Mouse (Mus musculus): ENCODE data around the gene Ttc5. TPM values are rescaled to one million over a fixed set of nuclear protein-coding genes. Genes with fewer than 3 reads are reported as not detected.

Gene Ttc5
- polyA plus RNA-seq, 1 experiment from 2014 or later: 95.2 TPM

GRCm38 (mm10) chr14:50802441-50802840, 17.1 kb upstream of the Ttc5 start:
- Histone ChIP-seq H3K36me3 (no peaks in the 10 kb centered on the region), H3K4me1 (no peaks in the 10 kb centered on the region), H3K4me3 (no peak overlapping the region), H3K4me2 (replicated peaks) (no peak overlapping the region), H3K9ac (no peak overlapping the region), H3K9me3 (no peaks in the 10 kb centered on the region), H3K27ac (no peak overlapping the region), H3K27me3 (no peaks in the 10 kb centered on the region)
- WGBS: 83% methylated on average over 6 of the region's 6 CpGs
- ATAC-seq (ENCODE audit: insufficient number of reproducible peaks, insufficient read depth, low FRiP score, low TSS enrichment): no peak

- no peak overlapping the region for H3K4me3 ChIP-seq
- H3K4me2 ChIP-seq (replicated peaks): no peak overlapping the region
- H3K9ac ChIP-seq: no peak overlapping the region
- no peaks in the 10 kb centered on the region for H3K36me3 ChIP-seq
- H3K9me3 ChIP-seq: no peaks in the 10 kb centered on the region
- no peak overlapping the region for H3K27ac ChIP-seq
- H3K4me1 ChIP-seq: no peaks in the 10 kb centered on the region
- no peak for ATAC-seq (ENCODE audit: insufficient number of reproducible peaks, insufficient read depth, low FRiP score, low TSS enrichment)
- 4% methylated on average over 3 of the region's 3 CpGs for WGBS
- H3K27me3 ChIP-seq: no peaks in the 10 kb centered on the region
Observed at GRCm38 (mm10) chr14:50799502-50800259, 14.4 kb upstream of the Ttc5 start.

- no peak overlapping the region for H3K4me3 ChIP-seq
- WGBS: 50% methylated on average over 2 of the region's 2 CpGs
- H3K9me3 ChIP-seq: no peaks in the 10 kb centered on the region
- no peaks in the 10 kb centered on the region for H3K36me3 ChIP-seq
- no peaks in the 10 kb centered on the region for H3K4me1 ChIP-seq
- no peaks in the 10 kb centered on the region for H3K27me3 ChIP-seq
- no peak overlapping the region for H3K4me2 ChIP-seq (replicated peaks)
- no peak overlapping the region for H3K9ac ChIP-seq
- no peak overlapping the region for H3K27ac ChIP-seq
- ATAC-seq (ENCODE audit: insufficient number of reproducible peaks, insufficient read depth, low FRiP score, low TSS enrichment): no peak
Observed at GRCm38 (mm10) chr14:50798512-50798911, 13.2 kb upstream of the Ttc5 start.

DNA sequence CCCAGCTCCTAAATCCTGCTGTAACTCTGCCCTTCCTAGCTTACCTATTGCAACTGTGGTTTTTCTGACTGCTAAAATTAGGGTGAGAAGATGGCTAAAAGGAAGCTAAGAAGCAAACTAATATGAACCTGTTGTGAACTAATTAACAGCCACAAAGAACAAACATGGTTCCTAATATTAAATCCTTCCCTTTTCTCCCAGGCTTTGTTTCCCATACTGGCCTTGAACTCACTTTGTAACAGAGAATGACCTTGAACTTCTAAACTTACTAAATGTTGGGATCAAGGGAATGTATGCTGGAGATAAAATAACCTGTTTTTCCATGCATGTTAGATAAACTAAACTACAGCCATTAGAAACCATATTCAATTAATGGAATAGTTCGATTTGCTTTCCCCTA, 11.1 kb upstream of the Ttc5 start:
- H3K4me1 ChIP-seq: no peaks in the 10 kb centered on the region
- H3K27me3 ChIP-seq: no peaks in the 10 kb centered on the region
- H3K27ac ChIP-seq: no peak overlapping the region
- no peak overlapping the region for H3K9ac ChIP-seq
- no peaks in the 10 kb centered on the region for H3K9me3 ChIP-seq
- no peaks in the 10 kb centered on the region for H3K36me3 ChIP-seq
- ATAC-seq (ENCODE audit: insufficient number of reproducible peaks, insufficient read depth, low FRiP score, low TSS enrichment): no peak
- H3K4me2 ChIP-seq (replicated peaks): no peak overlapping the region
- 86% methylated on average over 1 of the region's 1 CpGs for WGBS
- H3K4me3 ChIP-seq: no peak overlapping the region

GRCm38 (mm10) chr14:50795965-50796364, 10.6 kb upstream of the Ttc5 start:
- Histone ChIP-seq H3K4me3 (no peak overlapping the region), H3K27ac (no peak overlapping the region), H3K36me3 (no peaks in the 10 kb centered on the region), H3K27me3 (no peaks in the 10 kb centered on the region), H3K9ac (no peak overlapping the region), H3K4me2 (replicated peaks) (no peak overlapping the region), H3K9me3 (no peaks in the 10 kb centered on the region), H3K4me1 (no peaks in the 10 kb centered on the region)
- WGBS: 83% methylated on average over 4 of the region's 4 CpGs
- ATAC-seq (ENCODE audit: insufficient number of reproducible peaks, insufficient read depth, low FRiP score, low TSS enrichment): no peak

DNA sequence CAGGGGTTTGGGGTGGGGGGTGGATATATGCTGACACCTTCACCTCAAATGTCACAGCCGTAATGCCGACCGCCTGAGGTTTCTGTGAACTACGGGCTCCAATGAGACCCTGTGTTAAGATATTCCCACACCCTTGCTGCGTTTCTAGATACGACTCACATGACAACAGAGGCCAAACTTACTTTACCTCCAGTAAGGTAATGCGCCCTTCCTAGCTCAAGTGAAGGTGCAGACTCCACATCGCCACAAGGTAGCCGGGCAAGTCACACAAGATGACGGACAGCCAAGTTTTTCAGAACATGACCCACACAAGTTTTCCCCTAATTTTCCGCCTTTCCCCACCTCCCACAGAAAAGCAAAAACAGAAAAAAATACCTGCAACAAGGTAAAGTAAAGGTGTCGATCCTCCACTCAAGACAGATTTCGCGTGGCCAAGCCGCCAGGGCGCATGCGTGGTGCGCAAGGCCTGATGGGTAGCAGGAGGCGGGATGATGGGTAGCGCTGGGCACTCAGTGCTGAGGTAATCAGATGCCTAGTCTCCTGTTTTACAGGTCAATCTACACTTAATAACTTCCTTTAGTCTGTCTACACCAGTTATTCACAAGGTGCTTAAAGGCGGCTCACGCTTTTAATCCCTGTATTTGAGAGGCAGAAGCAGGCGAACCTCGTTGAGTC, 10.1 kb upstream of the Ttc5 start:
- Histone ChIP-seq H3K4me2 (replicated peaks) (no peak overlapping the region), H3K9me3 (no peaks in the 10 kb centered on the region)
- 89% methylated on average over 24 of the region's 24 CpGs for WGBS

DNA sequence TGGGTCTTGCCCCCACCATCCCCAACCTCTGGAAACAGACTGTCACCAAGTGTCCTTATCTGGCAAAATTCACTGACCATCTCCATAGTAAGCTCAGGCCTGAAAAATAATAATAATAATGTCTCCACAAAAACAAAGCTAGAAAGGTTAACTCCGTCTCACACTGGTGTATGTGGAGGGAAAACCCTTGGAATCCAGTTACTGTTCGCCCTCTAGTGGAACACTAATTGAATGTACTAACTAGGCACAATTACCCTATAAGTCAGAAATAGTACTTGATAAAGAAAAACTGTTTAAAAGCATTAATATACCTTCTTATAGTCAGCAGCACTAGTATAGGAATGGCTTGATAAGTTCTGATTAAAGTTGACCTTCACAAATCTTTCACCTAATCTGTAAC, 2.8 kb upstream of the Ttc5 start:
- no peaks in the 10 kb centered on the region for H3K9me3 ChIP-seq
- no peaks in the 10 kb centered on the region for H3K27me3 ChIP-seq
- no peak overlapping the region for H3K4me2 ChIP-seq (replicated peaks)
- H3K4me1 ChIP-seq: peaks cover 5% of the 10 kb centered on the region; the same call in 1 of the 2 replicates
- H3K4me3 ChIP-seq: no peak overlapping the region
- WGBS: 9% methylated on average over 2 of the region's 2 CpGs
- H3K36me3 ChIP-seq: no peaks in the 10 kb centered on the region
- H3K9ac ChIP-seq: no peak overlapping the region
- no peak overlapping the region for H3K27ac ChIP-seq
- no peak for ATAC-seq (ENCODE audit: insufficient number of reproducible peaks, insufficient read depth, low FRiP score, low TSS enrichment)

More for the DNA sequence above, 10.1 kb upstream of the Ttc5 start:
- no peak overlapping the region for H3K9ac ChIP-seq
- ATAC-seq (ENCODE audit: insufficient number of reproducible peaks, insufficient read depth, low FRiP score, low TSS enrichment): no peak
- no peak overlapping the region for H3K4me3 ChIP-seq
- H3K36me3 ChIP-seq: no peaks in the 10 kb centered on the region
- no peak overlapping the region for H3K27ac ChIP-seq
- H3K27me3 ChIP-seq: no peaks in the 10 kb centered on the region
- H3K4me1 ChIP-seq: no peaks in the 10 kb centered on the region

GRCm38 (mm10) chr14:50784391-50785250, 698 bp downstream of the Ttc5 start:
- 30% methylated on average over 16 of the region's 16 CpGs for WGBS
- no peaks in the 10 kb centered on the region for H3K9me3 ChIP-seq
- ATAC-seq (ENCODE audit: insufficient number of reproducible peaks, insufficient read depth, low FRiP score, low TSS enrichment): no peak
- H3K4me3 ChIP-seq: peak overlapping the region; percentile 77
- peak overlapping the region; percentile 78 for H3K9ac ChIP-seq
- peak overlapping the region; percentile 53 for H3K4me2 ChIP-seq (replicated peaks)
- no peak overlapping the region for H3K27ac ChIP-seq
- peaks cover 15% of the 10 kb centered on the region for H3K36me3 ChIP-seq
- H3K4me1 ChIP-seq: peaks cover 5% of the 10 kb centered on the region; the same call in 1 of the 2 replicates
- no peaks in the 10 kb centered on the region for H3K27me3 ChIP-seq

- H3K36me3 ChIP-seq: peaks cover 25% of the 10 kb centered on the region
- no peak overlapping the region for H3K4me2 ChIP-seq (replicated peaks)
- WGBS: 79% methylated on average over 3 of the region's 3 CpGs
- no peak overlapping the region for H3K27ac ChIP-seq
- no peak for ATAC-seq (ENCODE audit: insufficient number of reproducible peaks, insufficient read depth, low FRiP score, low TSS enrichment)
- no peak overlapping the region for H3K4me3 ChIP-seq
- H3K27me3 ChIP-seq: no peaks in the 10 kb centered on the region
- peaks cover 5% of the 10 kb centered on the region; the same call in 1 of the 2 replicates for H3K4me1 ChIP-seq
- no peak overlapping the region for H3K9ac ChIP-seq
- H3K9me3 ChIP-seq: no peaks in the 10 kb centered on the region
Observed at GRCm38 (mm10) chr14:50782166-50782565, 3.2 kb downstream of the Ttc5 start.

DNA sequence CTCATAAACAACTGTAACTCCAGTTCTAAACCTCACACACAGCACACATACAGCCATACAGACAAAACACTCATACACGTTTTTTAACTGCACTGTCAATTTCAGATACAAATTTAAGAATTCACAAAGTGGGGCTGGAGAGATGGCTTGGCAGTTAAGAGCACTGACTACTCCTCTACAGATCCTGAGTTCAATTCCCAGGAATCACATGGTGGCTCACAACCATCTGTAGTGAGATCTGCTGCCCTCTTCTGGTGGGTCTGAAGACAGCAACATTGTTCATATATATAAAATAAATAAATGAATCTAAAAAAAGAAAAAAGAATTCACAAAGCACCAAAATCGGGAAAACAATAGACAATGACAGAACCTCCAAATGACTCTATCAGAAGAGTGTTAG, 14.0 kb downstream of the Ttc5 start:
- no peak overlapping the region for H3K9ac ChIP-seq
- no peaks in the 10 kb centered on the region for H3K9me3 ChIP-seq
- H3K36me3 ChIP-seq: peaks cover 75% of the 10 kb centered on the region
- ATAC-seq (ENCODE audit: insufficient number of reproducible peaks, insufficient read depth, low FRiP score, low TSS enrichment): no peak
- no peak overlapping the region for H3K4me2 ChIP-seq (replicated peaks)
- H3K4me1 ChIP-seq: no peaks in the 10 kb centered on the region
- no peak overlapping the region for H3K27ac ChIP-seq
- no peak overlapping the region for H3K4me3 ChIP-seq
- 83% methylated on average over 2 of the region's 2 CpGs for WGBS
- no peaks in the 10 kb centered on the region for H3K27me3 ChIP-seq

DNA sequence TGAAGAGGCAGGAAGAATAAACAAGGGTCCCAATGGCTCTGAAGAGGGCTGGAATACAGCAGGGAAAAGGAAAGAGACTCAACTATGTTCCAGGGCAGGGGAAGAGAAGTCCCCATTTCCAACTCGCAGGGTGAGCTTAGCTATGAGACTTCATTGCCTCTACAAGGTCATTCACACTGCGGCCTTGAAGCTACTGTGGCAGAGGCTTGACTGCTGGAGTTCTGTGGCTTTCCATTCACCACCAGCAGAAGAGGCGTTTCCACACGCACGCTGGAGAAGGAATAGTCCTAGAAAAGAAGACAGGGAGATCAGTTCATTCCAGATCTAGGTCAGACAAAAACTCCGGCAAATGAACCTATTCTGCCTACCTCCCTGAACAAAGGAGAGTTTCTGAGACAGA, 19.6 kb downstream of the Ttc5 start:
- WGBS: 98% methylated on average over 6 of the region's 6 CpGs
- H3K9ac ChIP-seq: no peak overlapping the region
- no peaks in the 10 kb centered on the region for H3K9me3 ChIP-seq
- peaks cover 56% of the 10 kb centered on the region for H3K36me3 ChIP-seq
- ATAC-seq (ENCODE audit: insufficient number of reproducible peaks, insufficient read depth, low FRiP score, low TSS enrichment): no peak
- no peaks in the 10 kb centered on the region for H3K4me1 ChIP-seq
- no peak overlapping the region for H3K4me2 ChIP-seq (replicated peaks)
- H3K4me3 ChIP-seq: no peak overlapping the region
- H3K27ac ChIP-seq: no peak overlapping the region
- H3K27me3 ChIP-seq: no peaks in the 10 kb centered on the region
